In genomic region chr1:131946462-131947215, GRCm38 (mm10) we compare ENCODE assay signal across 21 mouse cellular contexts.
"Had no signal": no experiment of that assay in that cellular context is flagged by ENCODE, and none has a peak within 500 bp of the region (broad histone marks: within the 10 kb centered on the region; RNA-seq: fewer than 3 reads in every experiment).

No protein-coding gene starts in this region.

- H3K27ac ChIP-seq: limb, embryonic 10.5 days; limb, embryonic 13.5 days; liver, embryonic 13.5 days; macrophage; midbrain, embryonic 12.5 days; midbrain, embryonic 15.5 days; neural tube, embryonic 13.5 days had no signal

- H3K27me3 ChIP-seq: limb, embryonic 13.5 days; liver, embryonic 13.5 days; midbrain, embryonic 12.5 days; midbrain, embryonic 15.5 days; neural tube, embryonic 13.5 days had no signal

- DNase-seq: kidney, adult 2 months; kidney, postnatal 10 days; kidney, postnatal 4 days; liver; liver, embryonic 13.5 days; lung, embryonic 14.5 days; right cerebral cortex, adult 18-20 months; right cerebral cortex, postnatal 14 days; right cerebral cortex, postnatal 4 days; spleen, adult 18-20 months; thymus, adult 18-20 months; thymus, postnatal 14 days; thymus, postnatal 4 days had no signal

- H3K9me3 ChIP-seq: limb, embryonic 10.5 days; limb, embryonic 13.5 days; liver, embryonic 13.5 days; midbrain, embryonic 12.5 days; midbrain, embryonic 15.5 days; neural tube, embryonic 13.5 days had no signal

- H3K4me1 ChIP-seq: midbrain, embryonic 15.5 days had no signal

- ATAC-seq: intestine, postnatal 0 days; midbrain, embryonic 15.5 days had no signal

- H3K9ac ChIP-seq: limb, embryonic 13.5 days; liver, embryonic 13.5 days; lung, embryonic 14.5 days; midbrain, embryonic 12.5 days; midbrain, embryonic 15.5 days had no signal

- H3K4me2 ChIP-seq: limb, embryonic 13.5 days; liver, embryonic 13.5 days; lung, embryonic 14.5 days; midbrain, embryonic 12.5 days; midbrain, embryonic 15.5 days; neural tube, embryonic 13.5 days had no signal

- H3K36me3 ChIP-seq: limb, embryonic 10.5 days; limb, embryonic 13.5 days; liver, embryonic 13.5 days; midbrain, embryonic 12.5 days; midbrain, embryonic 15.5 days; neural tube, embryonic 13.5 days had no signal

- H3K4me3 ChIP-seq: limb, embryonic 10.5 days; limb, embryonic 13.5 days; liver, embryonic 13.5 days; midbrain, embryonic 12.5 days; midbrain, embryonic 15.5 days; myocyte; neural tube, embryonic 13.5 days had no signal
